Mouse (Mus musculus) midbrain, postnatal 0 days (tissue): ENCODE measurements around the gene Itga11. TPM values are rescaled to one million over a fixed set of nuclear protein-coding genes. Genes with fewer than 3 reads are reported as not detected.
A peak's percentile ranks its signal among the peaks of the same experiment; 100 is the strongest.

Experiments used
- ATAC-seq: fragments of 200-750 bp; cut with Nextera tagmentation; 2 replicates; pipeline ENCODE4 v1.8.0; 2017; ENCODE audit warnings: moderate number of reproducible peaks, mild to moderate bottlenecking, moderate TSS enrichment, moderate library complexity; ENCODE audit not compliant: low FRiP score
- DNase-seq: peaks from one replicate; pipeline ENCODE4 v3.0.0-alpha.2; 2015; ENCODE audit warnings: low spot score
- H3K27ac ChIP-seq: fragments of 300-500 bp; sonication (generic); 2 replicates; pipeline ENCODE4 v1.5.1; 2014; ENCODE audit warnings: low read depth, mild to moderate bottlenecking, low read length, mixed read lengths
- H3K27me3 ChIP-seq: fragments of 300-500 bp; sonication (generic); 2 replicates; pipeline ENCODE4 v1.6.1; 2014; ENCODE audit warnings: low read length, control low read depth, mixed read lengths; ENCODE audit not compliant: insufficient read depth
- H3K36me3 ChIP-seq: fragments of 300-500 bp; sonication (generic); 2 replicates; pipeline ENCODE4 v1.6.1; 2014; ENCODE audit warnings: low read length, control low read depth, mixed read lengths; ENCODE audit not compliant: insufficient read depth
- H3K4me1 ChIP-seq: fragments of 300-500 bp; sonication (generic); 2 replicates; pipeline ENCODE4 v1.6.1; 2014; ENCODE audit warnings: mild to moderate bottlenecking, control low read depth, antibody characterized with exemption, low read length, mixed read lengths; ENCODE audit not compliant: insufficient read depth
- H3K4me2 ChIP-seq: fragments of 300-500 bp; sonication (generic); 2 replicates; pipeline ENCODE4 v1.6.1; 2014; ENCODE audit warnings: low read depth, mild to moderate bottlenecking, low read length, mixed read lengths; ENCODE audit not compliant: poor library complexity, severe bottlenecking
- H3K4me3 ChIP-seq: fragments of 300-500 bp; sonication (generic); 2 replicates; pipeline ENCODE4 v1.5.1; 2014; ENCODE audit warnings: low read depth, mild to moderate bottlenecking, low read length, moderate library complexity
- H3K9ac ChIP-seq: fragments of 300-500 bp; sonication (generic); replicated peaks from 2 replicates; pipeline ENCODE4 v1.6.1; 2014; ENCODE audit warnings: mild to moderate bottlenecking, low read length, moderate library complexity, mixed read lengths; ENCODE audit not compliant: poor library complexity, severe bottlenecking
- H3K9me3 ChIP-seq: fragments of 300-500 bp; sonication (generic); 2 replicates; pipeline ENCODE4 v1.6.1; 2016; ENCODE audit warnings: low read length, control low read depth
- CTCF ChIP-seq: IDR thresholded peaks from 2 replicates; pipeline ENCODE4 v1.5.1; 2016; ENCODE audit warnings: antibody characterized with exemption, mild to moderate bottlenecking
- WGBS: fragments of 180-500 bp; shearing (Covaris S2); extraction: QIAGEN DNeasy Blood & Tissue Kit; methylation state at CpG from one replicate; pipeline ENCODE4 v1.1.7; 2014; 5-methylcytosine and 5-hydroxymethylcytosine counted together
- polyA plus RNA-seq: library from polyadenylated mRNA; unstranded; fragments of >200 nt; fragmentation: Nextera tagmentation; extraction: Ambion mirVana; gene quantifications from 2 replicates; pipeline ENCODE4 v1.2.1, GENCODE M21; 2015
- total RNA-seq: library from RNA; depleted of rRNA; stranded (reverse); fragments of >200 nt; gene quantifications from 2 replicates; pipeline ENCODE4 v1.2.3, GENCODE M21; 2014

Itga11 gene
- total and polyA plus RNA-seq, 2 experiments from 2014 or later, result 0.52 to 2.3 TPM

GRCm38 (mm10) chr9:62673241-62673640, 4.4 kb upstream of the Itga11 start:
- WGBS, result 86% methylated on average over 7 of the region's 7 CpGs
- TF ChIP-seq CTCF, result no peak
- no peak for ATAC-seq

GRCm38 (mm10) chr9:62675172-62675571, 2.5 kb upstream of the Itga11 start:
- H3K36me3 ChIP-seq, result no peaks in the 10 kb centered on the region
- no peak for DNase-seq
- peaks cover 29% of the 10 kb centered on the region for H3K27me3 ChIP-seq
- H3K9ac ChIP-seq, result no peak overlapping the region
- peaks cover 6% of the 10 kb centered on the region; the same call in 1 of the 2 replicates for H3K4me1 ChIP-seq
- no peaks in the 10 kb centered on the region for H3K9me3 ChIP-seq
- no peak overlapping the region for H3K4me2 ChIP-seq
- 92% methylated on average over 1 of the region's 1 CpGs for WGBS
- ATAC-seq, result no peak
- TF ChIP-seq CTCF, result no peak
- no peak overlapping the region for H3K4me3 ChIP-seq
- H3K27ac ChIP-seq, result no peak overlapping the region

More at GRCm38 (mm10) chr9:62673241-62673640, 4.4 kb upstream of the Itga11 start:
- peaks cover 14% of the 10 kb centered on the region for H3K27me3 ChIP-seq
- no peak overlapping the region for H3K9ac ChIP-seq
- H3K4me2 ChIP-seq, result no peak overlapping the region
- no peak for DNase-seq
- no peak overlapping the region for H3K27ac ChIP-seq
- no peaks in the 10 kb centered on the region for H3K9me3 ChIP-seq
- H3K4me1 ChIP-seq, result no peaks in the 10 kb centered on the region
- H3K4me3 ChIP-seq, result no peak overlapping the region
- no peaks in the 10 kb centered on the region for H3K36me3 ChIP-seq

- no peak for TF ChIP-seq CTCF
- Histone ChIP-seq H3K9ac (no peak overlapping the region), H3K4me3 (peak overlapping the region; percentile 25; the same call in 1 of the 2 replicates), H3K27me3 (peaks cover 29% of the 10 kb centered on the region), H3K27ac (no peak overlapping the region), H3K9me3 (no peaks in the 10 kb centered on the region), H3K4me1 (peaks cover 6% of the 10 kb centered on the region; the same call in 1 of the 2 replicates), H3K4me2 (peak overlapping the region; percentile 63), H3K36me3 (no peaks in the 10 kb centered on the region)
- WGBS, result 7% methylated on average over 22 of the region's 22 CpGs
- ATAC-seq (no peak), DNase-seq (peak; percentile 22)
These were observed 1.0 kb downstream of the Itga11 start for GRCm38 (mm10) chr9:62678550-62679155.

- peaks cover 29% of the 10 kb centered on the region for H3K27me3 ChIP-seq
- no peaks in the 10 kb centered on the region for H3K36me3 ChIP-seq
- H3K4me2 ChIP-seq, result no peak overlapping the region
- 71% methylated on average over 4 of the region's 4 CpGs for WGBS
- H3K27ac ChIP-seq, result no peak overlapping the region
- ATAC-seq (no peak), DNase-seq (no peak)
- no peaks in the 10 kb centered on the region for H3K9me3 ChIP-seq
- TF ChIP-seq CTCF, result no peak
- no peak overlapping the region for H3K9ac ChIP-seq
- H3K4me3 ChIP-seq, result no peak overlapping the region
- H3K4me1 ChIP-seq, result peaks cover 6% of the 10 kb centered on the region; the same call in 1 of the 2 replicates
These were observed 1.8 kb downstream of the Itga11 start for GRCm38 (mm10) chr9:62679398-62679797.

- TF ChIP-seq CTCF, result no peak
- Histone ChIP-seq H3K4me3 (no peak overlapping the region), H3K9ac (no peak overlapping the region), H3K9me3 (no peaks in the 10 kb centered on the region), H3K4me2 (no peak overlapping the region), H3K27me3 (peaks cover 6% of the 10 kb centered on the region), H3K4me1 (0 out of 2 replicates have a peak, but pooled peaks cover 3% of the 10 kb centered on the region), H3K36me3 (no peaks in the 10 kb centered on the region), H3K27ac (no peak overlapping the region)
- 92% methylated on average over 7 of the region's 7 CpGs for WGBS
- no peak for DNase-seq
- no peak for ATAC-seq
These were observed 6.7 kb downstream of the Itga11 start for GRCm38 (mm10) chr9:62684311-62684710.

GRCm38 (mm10) chr9:62689748-62690147, 12.1 kb downstream of the Itga11 start:
- ATAC-seq, result no peak
- WGBS, result 94% methylated on average over 10 of the region's 10 CpGs
- no peak overlapping the region for H3K9ac ChIP-seq
- H3K4me2 ChIP-seq, result no peak overlapping the region
- no peaks in the 10 kb centered on the region for H3K9me3 ChIP-seq
- H3K27me3 ChIP-seq, result no peaks in the 10 kb centered on the region
- H3K27ac ChIP-seq, result no peak overlapping the region
- DNase-seq, result no peak
- no peak overlapping the region for H3K4me3 ChIP-seq
- TF ChIP-seq CTCF, result no peak
- H3K4me1 ChIP-seq, result 0 out of 2 replicates have a peak, but pooled peaks cover 3% of the 10 kb centered on the region
- H3K36me3 ChIP-seq, result no peaks in the 10 kb centered on the region
